Mouse (Mus musculus) CD4-positive helper T cell, adult 2 months (primary cell): ENCODE data around the gene Pan2.
"Not testable (repeated sequence)": the region's sequence is repeated elsewhere in the genome, so short reads cannot be mapped to it uniquely, and the experiment has no call there.

ENCODE experiments used
- DNase-seq: peaks from one replicate; pipeline ENCODE4 v3.0.0-alpha.2; 2012; ENCODE audit warnings: low read depth, missing footprints, low spot score

Gene Pan2

GRCm38 (mm10) chr10:128303126-128304021 lies at the start of gene Pan2:
Gene Pan2, plus strand, starts transcription at chr10:128303335.
- peak; percentile 100 for DNase-seq

- no peak for DNase-seq
Observed at GRCm38 (mm10) chr10:128253677-128254255, 49.4 kb upstream of the Pan2 start, which contains the start of gene Apon. Gene Apon, plus strand, starts transcription at chr10:128254096.

- no peak for DNase-seq
Observed at GRCm38 (mm10) chr10:128255925-128256324, 47.2 kb upstream of the Pan2 start.

- DNase-seq: peak; percentile 19
Observed at GRCm38 (mm10) chr10:128256328-128256727, 46.8 kb upstream of the Pan2 start.

- no peak for DNase-seq
Observed at GRCm38 (mm10) chr10:128258953-128259352, 44.2 kb upstream of the Pan2 start.

GRCm38 (mm10) chr10:128259946-128260345 lies 43.2 kb upstream of the Pan2 start:
- no peak for DNase-seq

- DNase-seq: not testable (repeated sequence)
Observed at GRCm38 (mm10) chr10:128260376-128260775, 42.8 kb upstream of the Pan2 start.

- no peak for DNase-seq
Observed at GRCm38 (mm10) chr10:128262300-128262699, 40.8 kb upstream of the Pan2 start.

GRCm38 (mm10) chr10:128263393-128264310 lies 39.5 kb upstream of the Pan2 start:
- no peak for DNase-seq

- DNase-seq: no peak
Observed at GRCm38 (mm10) chr10:128268371-128268770, 34.8 kb upstream of the Pan2 start, which contains the start of gene Apof. Gene Apof, plus strand, starts transcription at chr10:128268671.

GRCm38 (mm10) chr10:128269206-128269910 lies 33.8 kb upstream of the Pan2 start:
- DNase-seq: no peak

- DNase-seq: peak; percentile 96
Observed at GRCm38 (mm10) chr10:128270287-128270841, 32.8 kb upstream of the Pan2 start, which contains the start of gene Stat2. Gene Stat2, plus strand, starts transcription at chr10:128270559.

GRCm38 (mm10) chr10:128270866-128271265 lies 32.3 kb upstream of the Pan2 start:
- no peak for DNase-seq

- no peak for DNase-seq
Observed at GRCm38 (mm10) chr10:128271883-128272282, 31.3 kb upstream of the Pan2 start.

GRCm38 (mm10) chr10:128272819-128273439 lies 30.2 kb upstream of the Pan2 start:
- DNase-seq: not testable (repeated sequence)

- DNase-seq: not testable (repeated sequence)
Observed at GRCm38 (mm10) chr10:128275374-128275773, 27.8 kb upstream of the Pan2 start.

GRCm38 (mm10) chr10:128278158-128278557 lies 25.0 kb upstream of the Pan2 start:
- no peak for DNase-seq

- DNase-seq: no peak
Observed at GRCm38 (mm10) chr10:128280943-128281342, 22.2 kb upstream of the Pan2 start.

GRCm38 (mm10) chr10:128281682-128282081 lies 21.5 kb upstream of the Pan2 start:
- DNase-seq: no peak

GRCm38 (mm10) chr10:128282886-128283450 lies 20.2 kb upstream of the Pan2 start:
- DNase-seq: no peak
